Mouse (Mus musculus): ENCODE results near the gene Fxyd5.
A peak's percentile ranks its signal among the peaks of the same experiment; 100 is the strongest.

Fxyd5 gene

DNA sequence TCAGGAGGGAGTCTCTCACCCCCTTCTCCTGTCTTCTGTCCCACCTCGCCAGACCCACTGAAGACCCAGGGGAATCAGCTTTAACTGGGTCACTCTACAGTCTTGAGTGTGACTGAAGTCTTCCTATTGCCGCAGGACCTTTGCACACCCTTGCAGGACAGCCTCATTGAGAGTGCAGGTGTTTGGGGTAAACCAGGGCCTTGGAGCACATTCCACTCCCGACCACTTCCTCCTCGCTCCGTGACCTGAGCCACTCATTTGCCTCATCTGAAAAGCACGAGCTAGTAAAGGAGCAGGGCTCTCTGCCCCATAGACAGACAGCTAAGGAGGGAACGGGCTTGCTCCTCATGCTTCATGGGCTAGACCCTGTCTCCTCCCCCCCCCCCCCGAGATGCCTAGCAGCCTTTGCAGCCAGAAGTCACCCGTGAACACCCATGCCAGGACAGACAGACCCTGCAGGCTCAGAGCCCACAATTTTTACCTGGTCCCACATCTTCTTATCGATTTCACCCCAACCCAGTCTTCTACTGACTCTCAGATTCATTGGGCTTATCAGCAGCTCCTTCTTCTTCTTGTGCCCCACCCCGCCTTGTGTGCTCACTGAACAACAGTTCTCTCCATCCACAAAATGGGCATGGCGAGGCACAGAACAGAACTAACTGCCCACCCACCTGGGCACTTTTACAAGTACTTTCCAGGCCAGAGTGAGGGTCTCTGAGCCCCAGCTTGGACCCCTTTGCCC is 1.8 kb downstream of the Fxyd5 start:
- no peak for DNase-seq (ENCODE audit: low spot score)

DNA sequence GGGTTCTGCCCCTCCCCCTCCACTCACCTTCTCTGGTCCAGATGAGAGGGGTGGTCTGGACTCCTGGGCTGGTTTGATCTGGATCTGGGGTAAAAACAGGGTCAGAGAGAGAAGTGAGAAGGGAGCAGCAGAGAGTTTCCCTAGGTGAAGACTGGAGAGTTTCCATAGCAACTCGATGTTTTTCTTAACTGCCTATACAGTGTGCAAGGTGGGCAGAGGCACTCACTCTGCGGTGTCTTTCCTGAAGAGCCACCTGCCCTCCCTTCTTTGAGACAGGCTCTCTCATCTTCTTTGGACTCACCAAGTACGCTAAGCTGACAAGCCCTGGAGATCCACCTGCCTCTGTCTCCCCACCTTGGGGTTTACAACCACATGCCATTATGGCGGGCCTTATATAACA is 3.3 kb downstream of the Fxyd5 start:
- DNase-seq (ENCODE audit: low spot score) = no peak

GRCm38 (mm10) chr7:31037675-31038074 is 4.6 kb downstream of the Fxyd5 start:
- no peak for DNase-seq (ENCODE audit: low spot score)

GRCm38 (mm10) chr7:31036917-31037316 is 5.4 kb downstream of the Fxyd5 start:
- DNase-seq (ENCODE audit: low spot score) = no peak

GRCm38 (mm10) chr7:31035291-31035690 is 7.0 kb downstream of the Fxyd5 start:
- DNase-seq (ENCODE audit: low spot score) = no peak

DNA sequence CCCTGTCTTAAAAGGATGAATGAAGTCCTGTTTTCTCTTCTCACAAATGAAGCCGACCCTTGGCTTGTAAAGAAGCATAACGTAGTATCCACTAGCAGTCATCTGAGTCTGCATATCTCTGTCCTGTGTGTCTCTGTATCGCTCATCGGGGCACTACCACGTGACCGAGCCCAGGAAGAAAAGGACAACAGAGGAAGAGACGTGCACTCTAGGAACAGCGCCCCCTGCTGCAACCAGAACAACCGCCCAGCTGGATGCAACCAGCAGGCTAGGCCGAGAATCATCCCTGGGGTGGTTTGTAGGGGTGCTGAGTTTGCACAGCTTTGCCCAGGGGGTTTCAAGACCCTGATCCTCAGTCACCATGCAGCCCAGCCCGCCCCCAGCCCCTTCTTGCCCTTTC is 7.5 kb downstream of the Fxyd5 start:
- no peak for DNase-seq (ENCODE audit: low spot score)

GRCm38 (mm10) chr7:31033409-31034165 is 8.7 kb downstream of the Fxyd5 start:
- no peak for DNase-seq (ENCODE audit: low spot score)

GRCm38 (mm10) chr7:31031731-31032130 is 10.6 kb downstream of the Fxyd5 start:
- DNase-seq (ENCODE audit: low spot score) = no peak

GRCm38 (mm10) chr7:31030717-31031116 is 11.6 kb downstream of the Fxyd5 start:
- DNase-seq (ENCODE audit: low spot score) = no peak

DNA sequence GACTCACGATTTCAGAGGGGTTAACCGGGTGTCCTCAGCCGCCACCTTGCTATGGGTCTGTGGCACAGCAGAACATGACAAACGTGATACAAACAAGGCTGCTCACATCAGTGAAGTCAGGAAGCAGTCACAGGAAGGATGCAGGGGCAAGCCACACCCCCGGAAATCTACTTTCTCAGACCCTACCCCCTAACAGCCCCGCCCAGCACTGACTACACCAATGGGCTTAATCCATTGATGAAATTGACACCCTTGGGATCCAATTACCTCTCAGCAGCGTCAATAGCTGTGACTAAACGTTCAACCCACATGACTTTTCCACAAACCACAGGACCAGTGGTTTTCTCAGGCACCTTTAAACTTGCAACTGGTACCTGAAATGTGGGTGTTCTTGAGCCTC is 13.7 kb downstream of the Fxyd5 start:
- DNase-seq (ENCODE audit: low spot score) = no peak

GRCm38 (mm10) chr7:31017104-31017901 is 25.0 kb downstream of the Fxyd5 start:
- DNase-seq (ENCODE audit: low spot score) = peak; percentile 38

DNA sequence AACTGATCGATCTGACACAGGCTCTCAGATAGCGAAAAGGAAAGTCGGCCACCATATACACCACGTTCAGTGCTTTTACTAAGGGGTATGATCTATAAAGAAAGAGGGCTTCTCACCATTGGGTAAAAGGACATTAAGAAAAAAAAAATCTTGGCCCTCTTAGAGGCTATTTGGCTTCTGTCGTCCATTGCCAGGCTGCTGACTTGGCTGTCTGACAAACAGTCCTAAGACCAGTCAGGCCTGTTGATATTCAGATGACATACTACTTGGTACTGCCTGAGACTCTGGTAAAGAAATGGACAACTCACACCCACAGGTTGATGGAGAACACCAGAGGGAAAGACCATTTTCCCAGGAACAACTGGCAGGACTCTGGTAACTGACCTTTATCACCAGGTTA is 29.3 kb downstream of the Fxyd5 start:
- no peak for DNase-seq (ENCODE audit: low spot score)

DNA sequence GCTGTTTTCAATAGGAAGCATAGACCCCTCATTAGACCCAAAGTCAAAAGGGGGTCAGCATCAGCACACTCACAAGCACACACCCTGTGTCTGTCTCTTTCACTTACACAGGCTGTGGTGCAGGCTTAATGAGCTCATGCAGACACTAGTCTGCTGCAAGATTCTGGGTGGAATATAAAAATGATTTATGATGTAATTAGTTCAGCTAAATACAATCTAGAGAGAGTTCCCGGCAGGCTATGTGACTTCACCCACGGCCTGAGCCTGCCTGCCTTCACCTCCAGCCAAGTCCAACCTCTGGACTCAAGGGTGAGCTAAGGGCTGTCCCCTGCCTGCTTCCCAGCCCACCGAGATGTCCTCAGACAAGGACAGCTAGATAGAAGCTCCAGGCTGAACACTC is 33.4 kb downstream of the Fxyd5 start:
- peak; percentile 11 for DNase-seq (ENCODE audit: low spot score)

DNA sequence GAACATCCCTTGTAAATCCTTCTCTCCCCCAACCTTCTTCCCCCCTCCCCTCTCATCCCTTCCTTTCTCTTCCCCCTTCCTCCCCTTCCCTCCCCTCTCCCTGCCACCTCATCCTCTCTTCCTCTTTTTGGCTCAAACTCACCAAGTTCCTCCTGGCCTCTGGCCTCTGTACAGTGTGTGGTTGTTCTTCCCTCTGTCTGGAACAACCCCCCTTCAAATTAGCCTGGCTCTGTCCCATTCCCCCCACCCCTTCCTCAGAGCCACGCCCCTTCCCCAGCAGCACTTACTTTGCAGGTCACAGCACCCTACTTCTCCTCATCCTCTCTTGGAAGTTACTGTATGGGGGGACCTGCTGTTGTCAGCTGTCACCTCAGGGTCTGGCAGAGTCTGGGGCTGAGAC is 34.1 kb downstream of the Fxyd5 start:
- no peak for DNase-seq (ENCODE audit: low spot score)

DNA sequence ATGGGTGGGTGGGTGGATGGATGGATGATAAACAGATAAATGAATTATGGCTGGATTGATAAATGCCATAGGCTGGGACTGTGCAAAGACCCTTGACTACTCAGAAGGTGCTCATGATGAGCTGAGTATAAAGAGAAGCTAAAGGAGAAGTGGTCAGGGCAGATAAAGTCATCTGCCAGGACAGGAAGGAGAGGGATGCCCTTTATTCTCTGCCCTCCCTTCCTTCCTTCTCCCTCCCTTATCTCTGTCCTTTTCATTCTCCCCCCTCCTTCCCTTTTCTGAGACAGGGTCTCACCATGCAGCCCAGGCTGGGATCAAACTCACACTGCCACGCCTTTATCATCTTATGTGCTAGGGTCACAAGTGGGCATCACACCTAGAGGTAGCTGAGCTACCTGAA is 34.5 kb downstream of the Fxyd5 start:
- no peak for DNase-seq (ENCODE audit: low spot score)

GRCm38 (mm10) chr7:31002650-31003049 is 39.6 kb downstream of the Fxyd5 start:
- DNase-seq (ENCODE audit: low spot score) = no peak

- peak; percentile 27 for DNase-seq (ENCODE audit: low spot score)
Observed at GRCm38 (mm10) chr7:31000505-31001020, 41.7 kb downstream of the Fxyd5 start.

DNA sequence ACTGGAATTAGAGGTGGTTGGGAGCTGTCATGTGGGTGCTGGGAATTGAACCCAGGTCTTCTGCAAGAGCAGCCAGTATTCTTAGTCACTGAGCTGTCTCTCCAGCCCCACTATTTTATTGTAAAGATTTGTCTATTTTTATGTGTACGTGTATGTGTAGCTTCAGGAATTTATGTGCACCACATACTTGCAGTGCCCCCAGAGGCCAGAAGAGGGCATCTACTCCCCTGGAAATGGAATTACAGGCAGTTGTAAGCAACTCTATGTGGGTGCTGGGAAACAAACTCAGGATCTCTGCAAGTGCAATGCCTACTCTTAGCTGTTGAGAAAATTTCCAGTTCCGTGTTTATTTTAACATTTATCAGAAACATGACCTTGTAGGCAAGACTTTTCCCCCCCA is 45.8 kb downstream of the Fxyd5 start:
- no peak for DNase-seq (ENCODE audit: low spot score)

GRCm38 (mm10) chr7:30993986-30994385 is 48.3 kb downstream of the Fxyd5 start:
- no peak for DNase-seq (ENCODE audit: low spot score)

DNA sequence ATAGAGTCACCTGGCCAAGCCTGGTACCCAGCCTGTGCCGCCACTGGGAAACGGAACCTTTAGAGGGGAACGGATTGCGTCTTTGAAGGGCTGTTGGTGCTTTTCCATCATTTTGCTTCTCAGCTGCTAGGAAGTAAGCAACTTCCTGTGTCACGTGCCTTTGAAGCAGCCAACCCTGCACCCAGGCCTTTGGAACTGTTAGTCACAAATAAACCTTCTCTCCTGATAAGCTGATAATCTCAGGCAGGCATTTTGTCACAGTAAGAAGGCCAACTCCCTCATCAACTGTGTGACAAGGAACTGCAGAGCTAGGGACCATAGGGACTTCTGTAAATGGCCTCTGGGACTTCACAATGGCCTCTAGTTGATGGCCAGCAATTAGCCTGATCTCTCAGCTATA is 50.1 kb downstream of the Fxyd5 start:
- DNase-seq (ENCODE audit: low spot score) = no peak

DNA sequence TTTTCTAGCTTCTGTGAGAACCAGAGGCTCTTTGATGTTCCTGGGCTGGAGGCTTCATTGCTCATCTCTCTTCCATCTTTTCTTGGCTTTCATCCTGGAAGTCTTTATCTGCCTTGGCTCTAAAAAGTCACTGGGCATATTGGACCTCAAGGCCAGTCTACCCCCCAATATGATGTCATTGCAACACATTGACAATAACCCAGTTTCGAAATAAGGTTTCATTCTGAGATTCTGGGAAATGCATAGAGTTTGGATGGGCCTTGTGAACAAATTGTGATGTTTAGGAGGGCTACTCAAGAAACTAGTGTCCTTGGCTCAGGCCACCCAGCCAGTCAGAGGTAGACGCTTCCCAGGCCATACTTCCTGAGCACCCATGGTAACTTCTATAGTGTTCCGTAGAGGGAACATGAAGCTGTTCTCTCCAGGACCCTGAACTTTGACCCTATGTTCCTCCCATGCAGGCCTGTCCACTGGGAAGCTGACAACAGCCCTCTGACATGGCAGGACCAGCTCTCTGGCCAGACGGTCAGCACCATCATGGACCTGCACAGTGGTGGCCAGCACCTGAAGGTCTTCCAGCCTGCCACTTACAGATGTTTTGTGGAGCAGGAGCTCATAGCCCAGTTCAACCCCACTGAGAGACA is 53.6 kb downstream of the Fxyd5 start:
- no peak for DNase-seq (ENCODE audit: low spot score)

- DNase-seq (ENCODE audit: low spot score) = no peak
Observed at GRCm38 (mm10) chr7:30985357-30985756, 56.9 kb downstream of the Fxyd5 start.
